Mouse (Mus musculus) spleen, embryonic (tissue): ENCODE results near the gene Hoxc12.

Experiments
- CTCF ChIA-PET: fragments of 350-600 bp; sonication (Branson Sonifier 250); formaldehyde crosslinking; loops from one replicate; lab custom pipeline; 2022; lab: Charles Lee

Gene Hoxc12

DNA sequence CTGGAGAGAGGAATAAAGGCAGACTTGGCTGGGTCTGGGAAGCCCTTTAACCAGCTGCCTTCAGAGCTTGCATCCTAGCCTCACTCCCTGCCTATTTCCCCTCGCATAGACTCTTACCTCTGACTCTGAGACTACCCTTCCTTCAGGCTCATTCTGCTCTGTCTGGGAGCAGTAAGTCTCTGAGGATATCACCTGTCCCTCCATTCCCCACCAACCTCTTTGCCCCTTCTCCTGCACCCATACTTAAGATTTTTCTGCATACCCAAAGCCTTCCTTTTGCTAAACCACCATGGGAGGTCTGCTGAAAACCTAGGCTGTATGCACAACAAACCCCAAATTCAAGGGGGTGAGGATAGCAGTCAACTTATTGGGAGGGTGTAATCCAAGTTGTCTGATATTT, 43.4 kb downstream of the Hoxc12 start:
- CTCF ChIA-PET = interaction anchor here (1.5 kb wide), 1 partner anchor 15 kb away, joined by 3 read pairs; no protein-coding TSS in a partner anchor

GRCm38 (mm10) chr15:102980352-102980751, 43.8 kb downstream of the Hoxc12 start:
- CTCF ChIA-PET = interaction anchor here (1.5 kb wide), 1 partner anchor 15 kb away, joined by 3 read pairs; no protein-coding TSS in a partner anchor

DNA sequence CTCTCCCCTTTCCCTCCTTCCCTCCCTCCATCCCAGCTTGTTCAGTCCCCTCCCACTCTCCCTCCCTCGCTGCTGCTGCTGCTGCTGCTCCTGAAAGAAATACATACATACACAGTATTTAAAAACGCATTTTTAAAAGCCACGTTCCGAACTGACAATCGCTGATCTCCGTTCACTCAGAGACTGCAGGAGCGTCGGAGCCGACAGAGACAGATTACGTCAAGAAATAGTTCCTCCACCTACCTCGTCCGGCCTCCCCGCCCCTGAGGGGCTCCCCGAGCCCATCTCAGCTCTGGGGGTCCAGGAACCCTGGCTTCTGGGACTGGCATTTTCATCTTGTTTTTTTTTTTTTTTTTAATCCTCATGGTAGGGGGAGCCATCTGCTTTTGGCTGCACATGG, 44.4 kb downstream of the Hoxc12 start:
- CTCF ChIA-PET = interaction anchor here (1.5 kb wide), 1 partner anchor 16 kb away, joined by 3 read pairs; no protein-coding TSS in a partner anchor

- CTCF ChIA-PET = no interaction called here
Measured at GRCm38 (mm10) chr15:102981379-102982288, 45.1 kb downstream of the Hoxc12 start.

DNA sequence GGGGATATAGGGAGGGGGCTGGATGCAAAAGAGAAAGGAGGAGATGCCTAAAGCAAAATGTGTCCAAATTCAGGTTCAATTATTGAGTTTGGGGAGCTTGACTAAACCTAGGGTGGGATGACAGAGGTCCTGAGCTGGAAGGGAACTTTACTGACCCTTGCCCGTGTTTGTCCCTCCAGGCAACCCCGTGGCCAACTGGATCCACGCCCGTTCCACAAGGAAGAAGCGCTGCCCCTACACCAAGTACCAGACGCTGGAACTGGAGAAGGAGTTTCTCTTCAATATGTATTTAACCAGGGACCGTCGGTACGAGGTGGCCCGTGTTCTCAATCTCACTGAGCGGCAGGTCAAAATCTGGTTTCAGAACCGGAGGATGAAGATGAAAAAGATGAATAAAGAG, 47.2 kb downstream of the Hoxc12 start:
- CTCF ChIA-PET = no interaction called here

GRCm38 (mm10) chr15:102984521-102984920, 48.0 kb downstream of the Hoxc12 start:
- CTCF ChIA-PET = no interaction called here

DNA sequence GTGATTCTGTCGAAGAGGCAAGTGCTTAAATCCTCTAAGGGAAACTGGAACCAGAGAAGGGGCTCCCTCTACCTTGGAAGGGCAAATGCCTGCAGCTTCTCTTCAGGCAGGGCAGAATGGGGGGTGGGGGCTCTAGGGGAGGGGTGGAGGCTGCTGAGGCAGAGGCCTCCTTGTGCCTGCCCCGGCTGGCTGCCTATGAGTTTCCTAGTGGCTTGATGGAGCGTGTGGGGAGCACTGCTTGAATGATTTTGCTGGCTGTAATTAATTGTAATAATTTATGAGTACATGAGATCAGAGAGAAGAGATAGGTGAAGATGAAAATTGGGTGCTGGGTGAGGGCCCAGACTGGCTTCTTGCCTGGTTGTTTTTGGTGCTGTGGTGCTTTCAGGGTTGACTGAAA, 48.4 kb downstream of the Hoxc12 start:
- CTCF ChIA-PET = interaction anchor here (0.5 kb wide), 1 partner anchor 33 kb away, joined by 3 read pairs; no protein-coding TSS in a partner anchor

DNA sequence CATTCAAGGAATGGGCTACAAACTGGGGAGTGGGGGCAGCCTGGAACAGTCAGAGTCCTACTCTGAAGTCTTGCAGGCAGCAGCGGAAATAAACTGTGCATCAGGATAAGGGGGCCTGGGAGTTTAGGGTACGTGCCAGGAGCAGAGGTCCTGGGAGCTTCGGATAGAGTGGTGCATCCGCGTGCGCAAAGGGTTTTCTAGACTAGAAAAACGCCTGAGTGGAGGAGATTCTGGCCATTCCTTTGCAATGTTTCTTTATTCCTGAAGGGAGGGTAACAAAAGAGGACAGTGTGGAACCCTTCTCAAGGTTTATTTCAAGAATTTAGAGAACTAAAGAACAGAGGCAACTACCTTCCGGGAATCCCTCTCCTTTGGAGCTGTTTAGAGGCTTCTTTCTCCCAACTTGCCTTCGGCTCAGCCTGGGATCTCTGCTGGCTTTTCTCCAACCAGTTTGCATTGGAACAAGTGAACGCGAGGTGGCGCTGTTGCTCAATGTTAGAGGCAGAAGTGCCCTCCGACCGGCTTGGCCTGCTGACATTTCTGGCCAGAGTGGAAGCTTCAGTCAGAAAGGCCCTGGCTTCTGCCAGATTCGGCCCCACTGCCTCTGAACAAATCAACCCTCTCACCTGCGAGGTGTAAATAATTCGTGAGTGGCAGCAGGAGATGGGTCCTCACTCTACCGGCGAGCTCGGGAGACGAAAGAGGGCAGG, 50.7 kb downstream of the Hoxc12 start:
- CTCF ChIA-PET = interaction anchor here (0.6 to 1.3 kb wide), 6 partner anchors 15 to 469 kb away, joined by 3 to 4 read pairs (median 4); no protein-coding TSS in a partner anchor

DNA sequence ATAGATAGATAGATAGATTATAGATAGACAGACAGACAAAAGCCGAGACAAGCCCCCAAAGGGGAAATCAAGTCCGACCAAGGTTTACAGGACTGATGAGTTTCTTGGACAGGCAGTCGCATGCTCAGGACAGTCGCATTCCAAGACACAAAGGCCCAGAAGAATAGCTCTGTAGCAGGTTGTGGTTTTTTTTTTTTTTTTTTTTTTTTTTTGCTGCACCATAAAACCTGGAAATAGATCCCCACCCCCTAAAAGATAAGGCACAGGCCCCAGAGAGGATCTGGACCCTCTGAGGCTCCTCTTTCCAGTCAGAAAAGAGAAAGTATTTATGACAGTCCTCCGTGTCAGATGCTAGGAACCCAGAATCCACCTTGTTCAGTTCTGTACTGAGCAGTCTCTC, 51.5 kb downstream of the Hoxc12 start:
- CTCF ChIA-PET = interaction anchor here (0.6 to 0.9 kb wide), 4 partner anchors 26 to 761 kb away, joined by 4 to 8 read pairs (median 4); no protein-coding TSS in a partner anchor
